Mouse (Mus musculus) retina, adult 2 months (tissue): ENCODE data around the gene Acoxl.

Experiments used
- DNase-seq: peaks from one replicate; pipeline ENCODE4 v3.0.0-alpha.2; 2012; ENCODE audit warnings: low read depth, low spot score

Acoxl gene

GRCm38 (mm10) chr2:128138924-128139323, 300.2 kb downstream of the Acoxl start:
- no peak for DNase-seq

GRCm38 (mm10) chr2:128139781-128140180, 301.1 kb downstream of the Acoxl start:
- DNase-seq: no peak

GRCm38 (mm10) chr2:128140183-128140582, 301.5 kb downstream of the Acoxl start:
- DNase-seq: no peak

GRCm38 (mm10) chr2:128143992-128144391, 305.3 kb downstream of the Acoxl start:
- DNase-seq: no peak

- DNase-seq: no peak
These were observed 306.8 kb downstream of the Acoxl start for GRCm38 (mm10) chr2:128145433-128145832.

DNA sequence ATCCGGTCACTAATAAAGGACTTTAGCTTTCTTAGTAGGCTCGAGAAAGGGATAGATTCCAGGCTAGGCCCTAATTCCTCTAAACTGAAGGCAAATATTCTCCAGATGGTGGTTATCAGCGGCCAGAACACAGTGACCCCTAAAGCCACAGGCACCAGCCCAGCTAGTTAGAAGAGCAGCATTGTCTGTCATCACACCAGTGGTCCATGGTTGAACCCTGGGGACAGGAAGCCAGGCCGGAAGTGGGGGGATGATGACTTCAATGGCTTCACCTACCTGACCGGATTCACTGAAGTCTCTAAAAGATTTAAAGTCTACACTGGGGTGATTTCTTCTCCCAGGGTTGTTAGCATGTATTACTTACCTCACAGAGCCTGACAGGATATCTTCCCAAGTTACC, 310.9 kb downstream of the Acoxl start:
- no peak for DNase-seq

DNA sequence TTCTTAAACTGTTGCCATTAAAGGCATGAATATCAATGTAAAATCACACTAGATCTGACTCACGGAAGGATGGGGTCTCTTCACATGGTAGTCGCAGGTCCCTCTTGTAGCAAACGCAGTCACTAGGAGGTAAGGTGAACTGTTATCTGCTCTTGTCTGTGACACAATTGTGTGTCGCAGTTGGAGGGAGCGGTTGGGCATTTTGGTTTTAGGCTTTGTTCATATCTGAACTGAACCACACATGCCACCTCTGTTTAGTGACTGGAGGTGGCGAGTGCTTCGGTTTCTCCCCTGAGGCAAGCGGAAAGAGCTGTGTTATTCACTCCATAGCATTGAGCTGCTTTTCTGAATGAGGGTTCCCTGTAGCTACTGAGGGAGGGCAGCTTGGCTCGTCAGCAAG, 313.5 kb downstream of the Acoxl start:
- DNase-seq: no peak

DNA sequence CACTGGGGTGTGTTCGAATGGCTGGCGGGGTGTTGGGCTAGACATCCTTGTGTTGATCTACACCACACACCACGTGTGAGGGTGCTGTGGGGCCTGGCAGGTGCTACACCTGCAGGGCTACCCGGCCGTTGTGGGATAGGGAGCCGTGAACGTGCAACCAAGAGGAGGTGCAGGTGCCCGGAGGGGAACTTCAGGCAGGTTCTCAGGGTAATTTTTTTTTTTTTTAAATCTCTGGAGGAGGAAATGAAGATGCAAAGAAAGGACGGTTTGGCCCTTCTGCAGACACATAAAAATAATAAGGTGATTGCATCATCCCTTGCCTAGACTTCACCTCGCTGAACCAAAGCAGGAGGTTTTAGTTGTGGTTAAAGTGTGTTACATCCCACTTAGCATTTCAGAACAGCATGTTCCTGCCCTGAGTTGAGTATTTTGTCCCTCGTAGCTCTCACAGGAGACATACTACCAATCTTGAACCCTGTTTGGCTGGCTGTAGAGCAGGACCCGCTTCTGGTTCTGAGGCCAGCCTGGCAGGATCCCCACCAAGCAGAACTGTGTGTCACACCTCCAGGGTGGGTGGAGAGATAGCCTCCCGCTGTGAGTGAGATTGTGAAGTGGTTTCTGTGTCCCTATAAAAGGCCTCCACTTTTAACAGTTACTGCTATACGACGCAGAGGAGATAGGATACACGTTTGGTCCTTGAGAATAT, 314.3 kb downstream of the Acoxl start:
- DNase-seq: no peak

- DNase-seq: no peak
These were observed 314.9 kb downstream of the Acoxl start for GRCm38 (mm10) chr2:128153551-128153910.

DNA sequence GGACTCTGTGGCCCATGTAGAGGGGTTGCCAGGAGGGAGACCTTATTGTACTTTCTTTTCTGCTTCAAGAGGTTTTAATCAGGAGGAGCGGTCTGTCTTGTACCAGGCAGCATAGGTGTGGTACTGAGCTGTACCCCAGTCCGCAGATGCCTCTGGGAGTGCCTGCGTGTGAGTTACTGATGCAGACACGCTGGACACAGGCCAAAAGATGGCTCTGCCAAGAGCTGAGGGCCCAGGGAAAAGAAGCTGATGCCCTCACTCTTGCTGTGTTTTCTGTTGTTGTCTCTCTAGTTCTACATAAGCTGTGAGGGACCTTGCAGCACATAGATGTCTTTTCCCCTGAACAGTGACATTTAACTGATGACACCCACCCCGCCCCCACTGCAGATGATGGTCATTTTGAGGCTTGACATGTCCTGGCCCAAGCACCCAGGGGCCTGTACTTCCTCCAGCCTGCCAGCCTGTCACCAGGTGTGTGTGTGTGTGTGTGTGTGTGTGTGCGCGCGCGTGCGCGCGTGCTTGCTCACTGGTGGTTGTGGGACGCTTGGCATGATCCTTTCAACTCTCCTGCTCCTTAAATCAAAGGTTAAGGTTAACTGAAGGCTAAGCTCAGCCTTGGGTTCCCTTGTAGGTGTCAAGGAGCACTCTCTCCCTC, 316.9 kb downstream of the Acoxl start:
- no peak for DNase-seq

DNA sequence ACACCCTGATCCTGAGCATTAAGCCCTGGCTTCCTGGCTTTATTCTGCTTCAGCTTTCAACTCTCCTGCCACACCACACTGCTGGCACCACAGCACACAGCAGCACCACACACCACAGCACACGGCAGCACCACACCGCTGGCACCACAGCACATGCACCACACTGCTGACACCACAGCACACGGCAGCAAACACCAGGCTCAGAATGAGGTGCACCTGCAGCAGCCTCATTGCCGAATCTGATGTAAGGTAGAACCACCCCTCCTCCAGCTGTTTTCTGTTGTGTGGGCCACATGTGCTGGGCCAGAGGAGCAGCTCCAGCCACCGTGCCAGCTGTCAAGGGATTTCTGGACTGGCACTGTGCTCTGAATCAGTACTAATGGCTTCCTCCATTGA, 317.4 kb downstream of the Acoxl start:
- DNase-seq: no peak

- no peak for DNase-seq
These were observed 318.1 kb downstream of the Acoxl start for GRCm38 (mm10) chr2:128156557-128157412.

DNA sequence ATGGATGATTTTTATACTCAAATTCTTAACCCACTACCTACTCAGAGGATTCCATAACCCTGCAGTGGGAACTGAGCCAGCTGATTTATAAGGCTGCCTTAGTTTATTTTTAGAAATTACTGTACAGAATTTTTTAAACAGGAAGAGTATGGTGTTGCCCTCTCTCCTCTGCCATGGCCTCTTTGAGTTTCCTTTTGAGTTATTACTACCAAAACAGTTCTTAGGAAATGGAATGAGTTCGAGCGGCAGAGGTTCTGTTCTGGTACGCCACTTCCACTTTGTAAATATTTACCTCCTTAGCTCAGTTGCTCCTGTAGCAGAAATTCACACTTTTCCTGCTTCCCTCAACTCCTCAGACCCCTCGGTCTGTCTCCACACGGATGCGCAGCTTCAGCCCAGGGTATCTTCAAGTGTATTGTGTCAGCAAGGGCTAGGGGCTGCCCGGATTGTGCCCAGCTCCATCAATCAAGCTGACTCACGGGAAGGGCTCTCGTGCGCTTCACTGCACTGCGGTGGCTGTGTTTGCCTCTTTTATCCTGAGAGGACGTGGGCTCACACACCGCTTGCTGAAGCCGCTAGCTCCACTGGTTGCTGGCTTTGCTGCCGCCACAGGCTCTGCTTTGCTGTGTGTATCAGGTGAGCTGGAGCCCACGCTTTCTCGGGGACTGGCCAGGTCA, 320.2 kb downstream of the Acoxl start:
- no peak for DNase-seq

GRCm38 (mm10) chr2:128159619-128160125, 321.0 kb downstream of the Acoxl start:
- DNase-seq: no peak

DNA sequence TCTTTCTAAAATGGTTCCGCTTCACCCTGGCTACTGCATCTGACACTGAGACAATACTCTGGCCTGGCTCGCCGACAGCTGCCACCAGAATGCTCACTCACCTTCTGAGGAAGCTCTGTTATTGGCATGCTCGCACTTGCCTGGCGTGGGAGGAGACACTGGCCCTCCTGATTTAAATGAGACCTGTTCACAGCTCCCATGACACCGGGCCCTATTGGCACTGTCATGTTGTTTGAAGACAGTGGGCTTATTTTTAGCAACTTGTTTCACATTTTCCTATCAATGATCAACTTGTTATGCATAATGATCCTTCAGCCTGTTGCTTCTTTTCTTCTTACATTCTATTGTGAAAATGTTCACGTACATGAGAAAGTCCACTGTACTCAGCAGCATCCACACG, 324.5 kb downstream of the Acoxl start:
- DNase-seq: no peak

DNA sequence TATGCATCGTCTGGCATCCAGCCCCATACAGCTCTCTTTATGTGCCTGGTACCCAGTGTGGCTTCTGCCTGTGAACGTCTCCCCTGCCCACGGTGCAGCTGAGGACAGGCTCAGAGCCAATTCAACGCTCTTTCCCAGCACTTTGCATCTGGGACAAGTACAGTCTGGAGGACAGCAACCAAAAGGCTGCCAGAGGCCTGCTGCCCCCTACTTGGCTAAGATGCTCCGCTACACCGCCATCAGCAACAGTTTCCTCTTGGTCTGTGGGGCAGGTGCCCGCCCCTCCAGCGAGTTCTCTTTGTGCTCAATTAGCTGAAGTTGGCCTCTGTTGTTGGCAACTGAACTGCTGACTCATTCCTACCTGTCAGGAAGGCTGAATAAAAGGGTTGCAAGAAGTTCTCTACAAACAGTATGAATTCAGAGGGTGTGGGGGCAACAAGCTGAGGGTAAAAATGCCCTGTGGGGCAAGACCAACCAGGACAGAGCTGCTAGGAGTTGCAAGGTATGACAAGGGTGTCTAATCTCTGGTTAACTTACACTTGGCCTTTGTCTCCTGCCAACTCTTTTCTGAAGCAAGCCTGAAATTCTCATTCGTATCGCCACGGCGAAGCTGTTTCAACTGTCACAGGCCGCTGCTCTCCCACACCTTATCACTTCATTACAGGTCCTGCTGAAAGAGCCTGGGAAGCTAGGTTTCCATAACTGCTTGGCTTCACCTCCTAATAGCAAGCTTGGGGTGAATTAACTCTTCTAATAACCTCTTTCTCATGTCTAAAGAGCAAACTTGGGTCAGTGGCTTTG, 328.1 kb downstream of the Acoxl start:
- no peak for DNase-seq

GRCm38 (mm10) chr2:128167930-128168329, 329.3 kb downstream of the Acoxl start:
- no peak for DNase-seq

DNA sequence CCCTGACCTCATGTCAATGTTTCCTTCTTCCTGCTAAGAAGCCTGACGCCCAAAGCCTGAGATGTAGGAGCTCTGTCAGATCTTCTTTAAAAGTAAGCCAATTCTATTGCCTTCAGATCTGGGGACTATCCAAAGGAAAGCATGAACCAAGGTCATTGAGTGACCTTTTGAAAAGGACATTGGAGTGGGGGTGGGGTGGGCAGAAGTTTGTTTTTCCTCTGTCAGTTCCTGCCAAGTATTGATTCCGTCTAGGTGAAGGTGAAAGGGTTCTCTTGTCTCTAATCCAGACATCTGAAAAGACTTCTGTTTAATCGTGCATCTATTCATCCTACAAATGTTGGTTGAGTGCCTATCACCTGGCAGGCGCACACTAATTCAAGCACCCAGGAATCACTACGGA, 330.8 kb downstream of the Acoxl start:
- DNase-seq: no peak

DNA sequence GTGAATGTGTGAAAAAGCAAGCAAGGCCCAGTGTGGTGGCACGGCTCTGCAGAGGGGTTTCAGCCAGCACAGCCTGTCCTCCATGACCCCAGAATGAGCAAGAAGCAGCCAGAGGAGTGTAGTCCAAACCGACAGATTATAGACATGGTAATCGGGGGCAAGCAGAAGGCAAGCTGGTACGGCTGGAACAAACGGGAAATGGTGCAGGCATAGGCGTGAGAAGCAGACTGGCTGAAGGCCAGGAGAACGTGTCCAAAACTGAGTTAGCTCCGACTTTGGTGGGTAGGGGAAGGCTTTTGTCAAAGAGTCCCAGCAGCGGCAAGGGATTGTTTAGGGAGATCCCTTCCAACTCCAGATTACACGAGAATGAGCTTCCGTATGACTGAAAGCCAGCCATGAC, 331.3 kb downstream of the Acoxl start:
- no peak for DNase-seq

- DNase-seq: no peak
These were observed 331.9 kb downstream of the Acoxl start for GRCm38 (mm10) chr2:128170614-128171013.

DNA sequence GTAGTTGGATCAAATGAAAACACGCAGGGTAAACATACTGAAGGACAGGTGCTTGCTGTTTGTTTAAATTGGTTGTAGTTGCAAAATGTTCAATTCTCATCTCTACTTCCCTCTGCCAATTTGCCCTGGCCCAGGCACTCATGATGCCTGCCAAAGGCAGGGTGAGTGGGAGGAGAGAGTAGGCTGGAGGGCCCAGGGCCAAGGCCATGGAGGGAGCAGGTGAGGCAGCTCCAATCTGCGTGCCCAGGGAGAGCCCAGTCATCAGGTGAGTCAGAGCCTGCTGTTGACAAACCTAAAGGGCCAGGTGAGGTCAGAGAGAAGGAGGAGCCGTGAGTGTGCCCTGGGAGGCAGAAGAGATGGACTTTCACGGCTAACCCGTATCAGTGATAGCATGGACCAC, 333.6 kb downstream of the Acoxl start:
- DNase-seq: no peak
